Mouse (Mus musculus): ENCODE measurements around the gene Bhlha9.

- no peak for TF ChIP-seq CTCF (IDR thresholded peaks at IDR 0.05; ENCODE audit: borderline replicate concordance, extremely low read depth, insufficient read depth, insufficient read length)
- no peak for TF ChIP-seq POLR2A (IDR thresholded peaks at IDR 0.05; ENCODE audit: borderline replicate concordance, extremely low read depth, insufficient read depth, insufficient read length, poor library complexity, severe bottlenecking)
Observed at GRCm38 (mm10) chr11:76622566-76623205, 49.6 kb upstream of the Bhlha9 start.
